Mouse (Mus musculus) lung, embryonic 15.5 days (tissue): Measurements from ENCODE around the gene Rac3. TPM values are rescaled to one million over a fixed set of nuclear protein-coding genes. Genes with fewer than 3 reads are reported as not detected.

Experiments used
- ATAC-seq: fragments of 200-750 bp; cut with Nextera tagmentation; 2 replicates; pipeline ENCODE4 v1.8.0; 2017; ENCODE audit warnings: moderate number of reproducible peaks, borderline replicate concordance; ENCODE audit not compliant: low FRiP score, low TSS enrichment; ENCODE audit errors: extremely low read depth
- H3K27ac ChIP-seq: fragments of 300-500 bp; sonication (generic); 2 replicates; pipeline ENCODE4 v1.5.1; 2015; ENCODE audit warnings: moderate library complexity, mild to moderate bottlenecking, inconsistent platforms
- H3K27me3 ChIP-seq: fragments of 300-500 bp; sonication (generic); 2 replicates; pipeline ENCODE4 v1.6.1; 2015; ENCODE audit warnings: inconsistent platforms
- H3K36me3 ChIP-seq: fragments of 300-500 bp; sonication (generic); 2 replicates; pipeline ENCODE4 v1.6.1; 2015; ENCODE audit warnings: inconsistent platforms
- H3K4me1 ChIP-seq: fragments of 300-500 bp; sonication (generic); 2 replicates; pipeline ENCODE4 v1.6.1; 2015; ENCODE audit warnings: inconsistent platforms
- H3K4me2 ChIP-seq: fragments of 300-500 bp; sonication (generic); 2 replicates; pipeline ENCODE4 v1.6.1; 2015; ENCODE audit warnings: inconsistent platforms, mild to moderate bottlenecking, moderate library complexity
- H3K4me3 ChIP-seq: fragments of 300-500 bp; sonication (generic); 2 replicates; pipeline ENCODE4 v1.5.1; 2015; ENCODE audit warnings: mild to moderate bottlenecking, inconsistent platforms
- H3K9ac ChIP-seq: fragments of 300-500 bp; sonication (generic); 2 replicates; pipeline ENCODE4 v1.6.1; 2015; ENCODE audit warnings: inconsistent platforms
- H3K9me3 ChIP-seq: fragments of 300-500 bp; sonication (generic); 2 replicates; pipeline ENCODE4 v1.6.1; 2016; ENCODE audit warnings: inconsistent platforms
- WGBS: fragments of 180-500 bp; shearing (Covaris S2); methylation state at CpG from one replicate; pipeline ENCODE4 v1.1.7; 2015; 5-methylcytosine and 5-hydroxymethylcytosine counted together
- polyA plus RNA-seq: library from polyadenylated mRNA; unstranded; fragments of >200 nt; fragmentation: Nextera tagmentation; extraction: Ambion mirVana; gene quantifications from 2 replicates; pipeline ENCODE4 v1.2.1, GENCODE M21; 2015

Gene Rac3
- polyA plus RNA-seq, 1 experiment from 2014 or later = 54.9 TPM

- Histone ChIP-seq H3K9me3 (no peaks in the 10 kb centered on the region), H3K36me3 (peaks cover 29% of the 10 kb centered on the region), H3K9ac (no peak overlapping the region), H3K4me2 (no peak overlapping the region), H3K4me3 (no peak overlapping the region), H3K4me1 (peaks cover 27% of the 10 kb centered on the region), H3K27ac (no peak overlapping the region), H3K27me3 (no peaks in the 10 kb centered on the region)
- 71% methylated on average over 3 of the region's 3 CpGs for WGBS
- no peak for ATAC-seq
Measured at GRCm38 (mm10) chr11:120689365-120689764, 31.9 kb upstream of the Rac3 start.

- Histone ChIP-seq H3K9me3 (no peaks in the 10 kb centered on the region), H3K27ac (no peak overlapping the region), H3K27me3 (no peaks in the 10 kb centered on the region), H3K4me1 (peaks cover 21% of the 10 kb centered on the region), H3K36me3 (peaks cover 25% of the 10 kb centered on the region), H3K4me3 (no peak overlapping the region), H3K4me2 (no peak overlapping the region), H3K9ac (no peak overlapping the region)
- WGBS = 89% methylated on average over 4 of the region's 4 CpGs
- ATAC-seq = no peak
Measured at GRCm38 (mm10) chr11:120692471-120693011, 28.7 kb upstream of the Rac3 start.

- H3K36me3 ChIP-seq = peaks cover 24% of the 10 kb centered on the region
- no peak overlapping the region for H3K27ac ChIP-seq
- no peaks in the 10 kb centered on the region for H3K27me3 ChIP-seq
- no peaks in the 10 kb centered on the region for H3K9me3 ChIP-seq
- H3K9ac ChIP-seq = no peak overlapping the region
- ATAC-seq = no peak
- peaks cover 28% of the 10 kb centered on the region for H3K4me1 ChIP-seq
- H3K4me3 ChIP-seq = no peak overlapping the region
- H3K4me2 ChIP-seq = no peak overlapping the region
- WGBS = 69% methylated on average over 3 of the region's 3 CpGs
Measured at GRCm38 (mm10) chr11:120693461-120693860, 27.8 kb upstream of the Rac3 start.

- no peak overlapping the region for H3K4me3 ChIP-seq
- 23% methylated on average over 4 of the region's 4 CpGs for WGBS
Measured at GRCm38 (mm10) chr11:120695184-120695583, 26.1 kb upstream of the Rac3 start.

GRCm38 (mm10) chr11:120695641-120696040, 25.6 kb upstream of the Rac3 start:
- no peaks in the 10 kb centered on the region for H3K27me3 ChIP-seq
- H3K36me3 ChIP-seq = peaks cover 15% of the 10 kb centered on the region
- H3K27ac ChIP-seq = peak overlapping the region; percentile 49
- H3K4me1 ChIP-seq = peaks cover 32% of the 10 kb centered on the region
- no peak overlapping the region for H3K4me3 ChIP-seq
- 32% methylated on average over 12 of the region's 12 CpGs for WGBS
- H3K9ac ChIP-seq = no peak overlapping the region
- no peaks in the 10 kb centered on the region for H3K9me3 ChIP-seq
- no peak overlapping the region for H3K4me2 ChIP-seq
- 0 out of 2 replicates have a peak, but pooled peaks have one; percentile 39 for ATAC-seq

More at GRCm38 (mm10) chr11:120695184-120695583, 26.1 kb upstream of the Rac3 start:
- no peak overlapping the region for H3K4me2 ChIP-seq
- H3K36me3 ChIP-seq = peaks cover 20% of the 10 kb centered on the region
- H3K27ac ChIP-seq = peak overlapping the region; percentile 49; the same call in 1 of the 2 replicates
- peak; percentile 89 for ATAC-seq
- H3K27me3 ChIP-seq = no peaks in the 10 kb centered on the region
- no peaks in the 10 kb centered on the region for H3K9me3 ChIP-seq
- H3K4me1 ChIP-seq = peaks cover 32% of the 10 kb centered on the region
- H3K9ac ChIP-seq = no peak overlapping the region

GRCm38 (mm10) chr11:120696568-120696967, 24.7 kb upstream of the Rac3 start:
- no peak for ATAC-seq
- Histone ChIP-seq H3K27ac (no peak overlapping the region), H3K9ac (no peak overlapping the region), H3K4me3 (no peak overlapping the region), H3K4me2 (no peak overlapping the region), H3K27me3 (no peaks in the 10 kb centered on the region), H3K4me1 (peaks cover 32% of the 10 kb centered on the region), H3K9me3 (no peaks in the 10 kb centered on the region), H3K36me3 (peaks cover 13% of the 10 kb centered on the region)
- WGBS = 89% methylated on average over 6 of the region's 6 CpGs

GRCm38 (mm10) chr11:120697741-120698140, 23.5 kb upstream of the Rac3 start:
- Histone ChIP-seq H3K9ac (no peak overlapping the region), H3K9me3 (no peaks in the 10 kb centered on the region), H3K36me3 (peaks cover 18% of the 10 kb centered on the region), H3K4me1 (peaks cover 32% of the 10 kb centered on the region), H3K4me2 (no peak overlapping the region), H3K27ac (no peak overlapping the region; the same call in 1 of the 2 replicates), H3K4me3 (no peak overlapping the region), H3K27me3 (no peaks in the 10 kb centered on the region)
- 52% methylated on average over 10 of the region's 10 CpGs for WGBS
- no peak for ATAC-seq

GRCm38 (mm10) chr11:120703696-120704454, 17.4 kb upstream of the Rac3 start:
- WGBS = 45% methylated on average over 15 of the region's 15 CpGs
- Histone ChIP-seq H3K27me3 (no peaks in the 10 kb centered on the region), H3K4me2 (no peak overlapping the region), H3K9ac (no peak overlapping the region), H3K9me3 (no peaks in the 10 kb centered on the region), H3K36me3 (peaks cover 22% of the 10 kb centered on the region), H3K27ac (peak overlapping the region; percentile 26), H3K4me1 (peaks cover 49% of the 10 kb centered on the region), H3K4me3 (no peak overlapping the region)
- no peak for ATAC-seq

GRCm38 (mm10) chr11:120704486-120705325, 16.6 kb upstream of the Rac3 start:
- H3K4me1 ChIP-seq = peaks cover 55% of the 10 kb centered on the region
- H3K27ac ChIP-seq = peak overlapping the region; percentile 26
- H3K4me3 ChIP-seq = no peak overlapping the region
- peak; percentile 50 for ATAC-seq
- peaks cover 15% of the 10 kb centered on the region for H3K36me3 ChIP-seq
- WGBS = 35% methylated on average over 8 of the region's 8 CpGs
- H3K27me3 ChIP-seq = no peaks in the 10 kb centered on the region
- H3K9ac ChIP-seq = no peak overlapping the region
- no peak overlapping the region for H3K4me2 ChIP-seq
- H3K9me3 ChIP-seq = no peaks in the 10 kb centered on the region

- Histone ChIP-seq H3K36me3 (peaks cover 11% of the 10 kb centered on the region), H3K4me2 (no peak overlapping the region), H3K27me3 (no peaks in the 10 kb centered on the region), H3K9ac (no peak overlapping the region), H3K4me1 (peaks cover 56% of the 10 kb centered on the region), H3K4me3 (no peak overlapping the region), H3K9me3 (no peaks in the 10 kb centered on the region), H3K27ac (peak overlapping the region; percentile 17)
- no peak for ATAC-seq
- 46% methylated on average over 5 of the region's 5 CpGs for WGBS
Measured at GRCm38 (mm10) chr11:120706120-120706519, 15.2 kb upstream of the Rac3 start.

GRCm38 (mm10) chr11:120707225-120707624, 14.0 kb upstream of the Rac3 start:
- no peak for ATAC-seq
- no peak overlapping the region for H3K4me2 ChIP-seq
- H3K36me3 ChIP-seq = peaks cover 10% of the 10 kb centered on the region
- H3K27me3 ChIP-seq = no peaks in the 10 kb centered on the region
- H3K4me1 ChIP-seq = peaks cover 61% of the 10 kb centered on the region
- H3K9me3 ChIP-seq = no peaks in the 10 kb centered on the region
- peak overlapping the region; percentile 11 for H3K27ac ChIP-seq
- 11% methylated on average over 12 of the region's 12 CpGs for whole genome bisulfite sequencing
- no peak overlapping the region for H3K4me3 ChIP-seq
- no peak overlapping the region for H3K9ac ChIP-seq
